Comparison of ENCODE assay signal across 24 mouse cellular contexts in genomic region chr4:121167656-121168055, GRCm38 (mm10). TPM values are rescaled to one million over a fixed set of nuclear protein-coding genes. Genes with fewer than 3 reads are reported as not detected.
DNase-seq lines count a peak whose midpoint lies in the region; ATAC-seq and TF ChIP-seq lines count a peak whose summit lies in the region.
"Had no signal": no experiment of that assay in that cellular context is flagged by ENCODE, and none has a peak within 500 bp of the region (broad histone marks: within the 10 kb centered on the region; RNA-seq: fewer than 3 reads in every experiment).

No protein-coding gene starts in this region.

- peaks cover 22% of the 10 kb centered on the region for H3K9me3 ChIP-seq in kidney, embryonic 16.5 days (ENCODE audit: low read length)
- no peaks in the 10 kb centered on the region for H3K9me3 ChIP-seq in liver, embryonic 14.5 days (ENCODE audit: control insufficient read depth, low read length)
- H3K9me3 ChIP-seq in midbrain, postnatal 0 days (ENCODE audit: low read length), result 0 out of 2 replicates have a peak, but pooled peaks cover 5% of the 10 kb centered on the region
- H3K9me3 ChIP-seq in midbrain, embryonic 11.5 days (ENCODE audit: control insufficient read depth, low read length), result no peaks in the 10 kb centered on the region; the same call in 1 of the 2 replicates

- no peaks in the 10 kb centered on the region for H3K4me1 ChIP-seq in kidney, embryonic 16.5 days (ENCODE audit: insufficient read depth, low read length)
- no peaks in the 10 kb centered on the region for H3K4me1 ChIP-seq in liver, embryonic 14.5 days (replicated peaks; ENCODE audit: control insufficient read depth in 2 of 2, insufficient read depth in 2 of 2, low read length in 1 of 2)
- H3K4me1 ChIP-seq in midbrain, postnatal 0 days (ENCODE audit: insufficient read depth, low read length), result no peaks in the 10 kb centered on the region
- H3K4me1 ChIP-seq in midbrain, embryonic 11.5 days (ENCODE audit: control insufficient read depth, insufficient read depth, low read length), result no peaks in the 10 kb centered on the region
- H3K4me1 ChIP-seq: embryonic facial prominence, embryonic 10.5 days; limb, embryonic 13.5 days; midbrain, embryonic 13.5 days; neural tube, embryonic 15.5 days had no signal

- DNase-seq in lung, postnatal 36 days, result peak; percentile 2
- DNase-seq in lung, adult 18-20 months, result no peak
- DNase-seq in liver, embryonic 14.5 days (ENCODE audit: low read depth in 3 of 3, low spot score in 3 of 3), result peak in 2 of 3 experiments; percentile 10 to 13
- DNase-seq in right cerebral cortex, postnatal 4 days, result no peak
- no peak for DNase-seq in midbrain, postnatal 0 days (ENCODE audit: low spot score)
- no peak for DNase-seq in midbrain, embryonic 11.5 days (ENCODE audit: low spot score, missing footprints)
- DNase-seq: adrenal gland, adult 2 months; cerebellum, adult 8-10 months; spleen, adult 18-20 months had no signal

- H3K9ac ChIP-seq in kidney, embryonic 16.5 days (replicated peaks; ENCODE audit: low read length), result no peak overlapping the region
- no peak overlapping the region for H3K9ac ChIP-seq in liver, embryonic 14.5 days (replicated peaks)
- no peak overlapping the region for H3K9ac ChIP-seq in midbrain, postnatal 0 days (replicated peaks; ENCODE audit: low read length, poor library complexity, severe bottlenecking)
- no peak overlapping the region for H3K9ac ChIP-seq in midbrain, embryonic 11.5 days (ENCODE audit: low read length)
- H3K9ac ChIP-seq: limb, embryonic 13.5 days; midbrain, embryonic 13.5 days; neural tube, embryonic 15.5 days had no signal

- H3K27ac ChIP-seq in kidney, embryonic 16.5 days (ENCODE audit: low read length), result no peak overlapping the region
- H3K27ac ChIP-seq in liver, embryonic 14.5 days, result no peak overlapping the region
- no peak overlapping the region for H3K27ac ChIP-seq in midbrain, postnatal 0 days (ENCODE audit: low read depth, low read length)
- no peak overlapping the region for H3K27ac ChIP-seq in midbrain, embryonic 11.5 days (ENCODE audit: low read depth, low read length)
- H3K27ac ChIP-seq: embryonic facial prominence, embryonic 10.5 days; limb, embryonic 13.5 days; midbrain, embryonic 13.5 days; neural tube, embryonic 15.5 days had no signal

- ATAC-seq in kidney, embryonic 16.5 days (ENCODE audit: low FRiP score, low TSS enrichment), result peak; percentile 27; the same call in 1 of the 2 replicates
- peak; percentile 47 for ATAC-seq in liver, embryonic 14.5 days (ENCODE audit: insufficient read depth)
- no peak for ATAC-seq in midbrain, postnatal 0 days (ENCODE audit: low FRiP score)
- no peak for ATAC-seq in midbrain, embryonic 11.5 days (ENCODE audit: low FRiP score)
- ATAC-seq: lung, postnatal 0 days; midbrain, embryonic 13.5 days had no signal

- TF ChIP-seq EP300 in liver, embryonic 14.5 days (IDR thresholded peaks at IDR 0.05; ENCODE audit: low read depth), result no peak

- TF ChIP-seq CTCF in liver, embryonic 14.5 days (IDR thresholded peaks at IDR 0.05; ENCODE audit: low read depth), result no peak
- no peak for TF ChIP-seq CTCF in midbrain, postnatal 0 days (IDR thresholded peaks at IDR 0.05)

- no peaks in the 10 kb centered on the region for H3K27me3 ChIP-seq in kidney, embryonic 16.5 days (ENCODE audit: insufficient read depth, low read length)
- H3K27me3 ChIP-seq in liver, embryonic 14.5 days (ENCODE audit: control insufficient read depth, insufficient read depth, low read length), result no peaks in the 10 kb centered on the region
- no peaks in the 10 kb centered on the region for H3K27me3 ChIP-seq in midbrain, postnatal 0 days (ENCODE audit: insufficient read depth, low read length)
- no peaks in the 10 kb centered on the region for H3K27me3 ChIP-seq in midbrain, embryonic 11.5 days (ENCODE audit: control insufficient read depth, insufficient read depth, low read length)
- H3K27me3 ChIP-seq: limb, embryonic 13.5 days; midbrain, embryonic 13.5 days; neural tube, embryonic 15.5 days had no signal

- H3K36me3 ChIP-seq in kidney, embryonic 16.5 days (ENCODE audit: insufficient read depth, low read length), result peaks cover 58% of the 10 kb centered on the region
- H3K36me3 ChIP-seq in liver, embryonic 14.5 days (replicated peaks; ENCODE audit: control insufficient read depth, insufficient read depth, low read depth), result peaks cover 12% of the 10 kb centered on the region
- peaks cover 31% of the 10 kb centered on the region for H3K36me3 ChIP-seq in midbrain, postnatal 0 days (ENCODE audit: insufficient read depth, low read length)
- peaks cover 25% of the 10 kb centered on the region; the same call in 1 of the 2 replicates for H3K36me3 ChIP-seq in midbrain, embryonic 11.5 days (ENCODE audit: control insufficient read depth, insufficient read depth, low read length)

- no peak overlapping the region for H3K4me2 ChIP-seq in kidney, embryonic 16.5 days (replicated peaks; ENCODE audit: low read depth, low read length)
- no peak overlapping the region for H3K4me2 ChIP-seq in liver, embryonic 14.5 days (ENCODE audit: low read depth)
- H3K4me2 ChIP-seq in midbrain, postnatal 0 days (ENCODE audit: low read depth, low read length, poor library complexity, severe bottlenecking), result no peak overlapping the region
- no peak overlapping the region for H3K4me2 ChIP-seq in midbrain, embryonic 11.5 days
- H3K4me2 ChIP-seq: limb, embryonic 13.5 days; midbrain, embryonic 13.5 days; neural tube, embryonic 15.5 days had no signal

- 89% methylated on average over 2 of the region's 2 CpGs for WGBS in kidney, embryonic 16.5 days
- WGBS in liver, embryonic 14.5 days (ENCODE audit: insufficient replicate concordance), result 79% methylated on average over 2 of the region's 2 CpGs
- WGBS in midbrain, postnatal 0 days, result 98% methylated on average over 2 of the region's 2 CpGs
- 94% methylated on average over 2 of the region's 2 CpGs for WGBS in midbrain, embryonic 11.5 days

- H3K4me3 ChIP-seq in kidney, embryonic 16.5 days (ENCODE audit: low read length), result no peak overlapping the region
- no peak overlapping the region for H3K4me3 ChIP-seq in liver, embryonic 14.5 days (ENCODE audit: insufficient read depth in 1 of 2, low read depth in 2 of 2, low read length in 2 of 2)
- H3K4me3 ChIP-seq in midbrain, postnatal 0 days (ENCODE audit: low read depth, low read length), result no peak overlapping the region
- no peak overlapping the region for H3K4me3 ChIP-seq in midbrain, embryonic 11.5 days (ENCODE audit: low read depth, low read length)
- H3K4me3 ChIP-seq: embryonic facial prominence, embryonic 10.5 days; limb, embryonic 13.5 days; midbrain, embryonic 13.5 days; neural tube, embryonic 15.5 days had no signal

RNA-seq across cellular contexts. Expression of gene Rlf, which starts 47.2 kb away (rescaled TPM):
- 23.8 and 26.3 TPM in 2 replicates for polyA plus RNA-seq in kidney, embryonic 16.5 days (2015; fragmentation: Nextera tagmentation; extraction: Ambion mirVana)
- 3.1 and 5.0 TPM in 2 replicates for polyA plus RNA-seq in liver, embryonic 14.5 days (2012; rRNA removed)
- polyA plus RNA-seq in liver, embryonic 14.5 days (2014; fragmentation: Nextera tagmentation; extraction: Ambion mirVana), result 6.4 and 7.1 TPM in 2 replicates
- total RNA-seq in midbrain, postnatal 0 days (2014; rRNA removed), result 32.1 and 40.8 TPM in 2 replicates
- polyA plus RNA-seq in midbrain, postnatal 0 days (2015; fragmentation: Nextera tagmentation; extraction: Ambion mirVana), result 14.9 and 19.4 TPM in 2 replicates
- 23.4 and 24.3 TPM in 2 replicates for polyA plus RNA-seq in midbrain, embryonic 11.5 days (2014; fragmentation: Nextera tagmentation; extraction: Ambion mirVana)

RNA-seq across cellular contexts. Expression of gene Tmco2, which starts 58.6 kb away (rescaled TPM):
- polyA plus RNA-seq in kidney, embryonic 16.5 days (2015; fragmentation: Nextera tagmentation; extraction: Ambion mirVana), result not detected in 2 replicates
- polyA plus RNA-seq in liver, embryonic 14.5 days (2012; rRNA removed), result not detected in 2 replicates
- not detected in 2 replicates for polyA plus RNA-seq in liver, embryonic 14.5 days (2014; fragmentation: Nextera tagmentation; extraction: Ambion mirVana)
- total RNA-seq in midbrain, postnatal 0 days (2014; rRNA removed), result not detected in 2 replicates
- polyA plus RNA-seq in midbrain, postnatal 0 days (2015; fragmentation: Nextera tagmentation; extraction: Ambion mirVana), result 0.30 TPM in 1 of 2 replicates, not detected in the other
- polyA plus RNA-seq in midbrain, embryonic 11.5 days (2014; fragmentation: Nextera tagmentation; extraction: Ambion mirVana), result not detected in 2 replicates
- total RNA-seq: adrenal gland, adult 2 months; common myeloid progenitor, adult 5-6 weeks; gastrocnemius, postnatal 4 days; layer of hippocampus, postnatal 25 days; megakaryocyte progenitor cell, adult 5-6 weeks had no signal
- polyA plus RNA-seq: adrenal gland, adult 2 months; embryonic facial prominence, embryonic 10.5 days; forebrain, embryonic 11.5 days; heart, embryonic 16.5 days; hindbrain, embryonic 11.5 days; limb, embryonic 13.5 days; lung, postnatal 0 days; midbrain, embryonic 13.5 days; neural tube, embryonic 15.5 days; stomach, embryonic 14.5 days; urinary bladder, adult 2 months had no signal

Comparison
In these comparisons a context has a peak if more than half of its experiments do, and no peak if none do; other contexts are left out.
1. DNase-seq: peak in lung, postnatal 36 days (single experiment) and liver, embryonic 14.5 days (2 of 3); none in lung, adult 18-20 months (0 of 2), right cerebral cortex, postnatal 4 days (single experiment), midbrain, postnatal 0 days (single experiment) and midbrain, embryonic 11.5 days (single experiment).
2. ATAC-seq: peak in kidney, embryonic 16.5 days (single experiment) and liver, embryonic 14.5 days (single experiment); none in midbrain, postnatal 0 days (single experiment) and midbrain, embryonic 11.5 days (single experiment).